Mouse (Mus musculus): ENCODE measurements at regions not wholly inside any gene's neighbourhood (a gene's known extent, or its start where the extent isn't known, plus 50 kb on each side); places are given as distances from the start of the nearest gene placed in this dataset.

- ATAC-seq (replicated peaks; ENCODE audit: extremely low read depth, insufficient read depth, low FRiP score), result no peak
- Histone ChIP-seq H3K27ac (ENCODE audit: low read length) (no peak overlapping the region), H3K4me3 (ENCODE audit: low read length) (no peak overlapping the region), H3K4me2 (ENCODE audit: low read depth, low read length) (no peak overlapping the region), H3K36me3 (ENCODE audit: control insufficient read depth, insufficient read depth) (no peaks in the 10 kb centered on the region), H3K9me3 (replicated peaks; ENCODE audit: control insufficient read depth, low read length) (no peaks in the 10 kb centered on the region), H3K9ac (ENCODE audit: low read length) (no peak overlapping the region), H3K4me1 (ENCODE audit: control insufficient read depth, insufficient read depth, low read length) (peaks cover 18% of the 10 kb centered on the region), H3K27me3 (ENCODE audit: control insufficient read depth, insufficient read depth, low read length) (no peaks in the 10 kb centered on the region)
- 92% methylated on average over 1 of the region's 1 CpGs for WGBS
These were observed 66.5 kb downstream of the Ccnl1 start for GRCm38 (mm10) chr3:65891594-65891993.

DNA sequence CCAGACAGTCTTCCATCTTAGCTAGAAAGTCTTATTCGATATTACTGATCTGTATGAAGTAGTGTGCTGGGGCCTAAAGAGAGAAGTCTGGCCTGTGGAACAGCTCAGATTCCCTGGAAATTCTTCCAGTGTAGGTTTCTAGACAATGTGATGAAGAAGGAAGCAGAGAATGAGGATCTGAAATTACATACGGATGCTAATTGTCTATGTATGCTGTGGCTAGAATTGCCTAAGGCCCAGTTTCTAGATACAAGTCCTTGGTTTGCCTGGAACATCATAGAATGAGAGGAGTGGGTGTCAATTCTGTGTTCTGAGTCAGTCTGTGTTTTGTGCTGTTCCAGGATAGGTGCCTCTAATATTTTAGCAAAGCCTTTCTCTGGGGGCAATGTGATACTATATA, 66.9 kb downstream of the Ccnl1 start:
- no peaks in the 10 kb centered on the region for H3K36me3 ChIP-seq (ENCODE audit: control insufficient read depth, insufficient read depth)
- no peaks in the 10 kb centered on the region for H3K27me3 ChIP-seq (ENCODE audit: control insufficient read depth, insufficient read depth, low read length)
- H3K4me2 ChIP-seq (ENCODE audit: low read depth, low read length), result no peak overlapping the region
- WGBS, result 87% methylated on average over 2 of the region's 2 CpGs
- H3K4me1 ChIP-seq (ENCODE audit: control insufficient read depth, insufficient read depth, low read length), result peaks cover 18% of the 10 kb centered on the region
- no peak overlapping the region for H3K27ac ChIP-seq (ENCODE audit: low read length)
- H3K9me3 ChIP-seq (replicated peaks; ENCODE audit: control insufficient read depth, low read length), result no peaks in the 10 kb centered on the region
- H3K9ac ChIP-seq (ENCODE audit: low read length), result no peak overlapping the region
- H3K4me3 ChIP-seq (ENCODE audit: low read length), result no peak overlapping the region
- no peak for ATAC-seq (replicated peaks; ENCODE audit: extremely low read depth, insufficient read depth, low FRiP score)

DNA sequence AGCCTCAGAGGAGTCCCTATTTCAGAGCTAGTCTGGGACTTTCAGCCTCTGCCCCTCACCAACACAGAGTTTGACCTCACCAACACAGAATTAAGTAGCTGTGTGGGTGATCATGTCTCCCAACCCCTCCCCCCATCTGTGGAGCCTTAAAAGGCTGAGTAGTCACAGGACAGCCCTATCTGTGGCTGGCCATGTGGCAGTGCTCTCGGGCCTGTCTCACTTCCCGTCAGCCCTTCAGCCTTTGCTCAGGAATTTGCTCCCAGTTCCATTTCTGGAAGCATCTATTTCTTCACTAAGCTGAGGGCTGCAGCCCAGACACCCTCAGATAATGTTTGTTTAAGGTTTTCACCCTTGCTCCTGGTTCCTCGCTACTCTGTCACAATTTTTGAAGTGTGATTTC, 69.1 kb downstream of the Ccnl1 start:
- Histone ChIP-seq H3K9me3 (replicated peaks; ENCODE audit: control insufficient read depth, low read length) (no peaks in the 10 kb centered on the region), H3K36me3 (ENCODE audit: control insufficient read depth, insufficient read depth) (no peaks in the 10 kb centered on the region), H3K4me3 (ENCODE audit: low read length) (no peak overlapping the region), H3K9ac (ENCODE audit: low read length) (no peak overlapping the region), H3K4me1 (ENCODE audit: control insufficient read depth, insufficient read depth, low read length) (peaks cover 8% of the 10 kb centered on the region; the same call in 1 of the 2 replicates), H3K4me2 (ENCODE audit: low read depth, low read length) (no peak overlapping the region), H3K27me3 (ENCODE audit: control insufficient read depth, insufficient read depth, low read length) (no peaks in the 10 kb centered on the region), H3K27ac (ENCODE audit: low read length) (peak overlapping the region; percentile 58)
- ATAC-seq (replicated peaks; ENCODE audit: extremely low read depth, insufficient read depth, low FRiP score), result peak; percentile 71
- 18% methylated on average over 3 of the region's 3 CpGs for WGBS

- Histone ChIP-seq H3K4me3 (ENCODE audit: low read length) (no peak overlapping the region), H3K4me1 (ENCODE audit: control insufficient read depth, insufficient read depth, low read length) (peaks cover 8% of the 10 kb centered on the region; the same call in 1 of the 2 replicates), H3K27me3 (ENCODE audit: control insufficient read depth, insufficient read depth, low read length) (no peaks in the 10 kb centered on the region), H3K36me3 (ENCODE audit: control insufficient read depth, insufficient read depth) (no peaks in the 10 kb centered on the region), H3K4me2 (ENCODE audit: low read depth, low read length) (no peak overlapping the region), H3K9me3 (replicated peaks; ENCODE audit: control insufficient read depth, low read length) (no peaks in the 10 kb centered on the region), H3K27ac (ENCODE audit: low read length) (no peak overlapping the region), H3K9ac (ENCODE audit: low read length) (no peak overlapping the region)
- WGBS, result 61% methylated on average over 10 of the region's 10 CpGs
- ATAC-seq (replicated peaks; ENCODE audit: extremely low read depth, insufficient read depth, low FRiP score), result no peak
These were observed 73.5 kb downstream of the Ccnl1 start for GRCm38 (mm10) chr3:65884571-65885011.

GRCm38 (mm10) chr3:65882123-65882522, 75.9 kb downstream of the Ccnl1 start:
- Histone ChIP-seq H3K27ac (ENCODE audit: low read length) (no peak overlapping the region), H3K4me1 (ENCODE audit: control insufficient read depth, insufficient read depth, low read length) (no peaks in the 10 kb centered on the region), H3K4me3 (ENCODE audit: low read length) (no peak overlapping the region), H3K27me3 (ENCODE audit: control insufficient read depth, insufficient read depth, low read length) (no peaks in the 10 kb centered on the region), H3K4me2 (ENCODE audit: low read depth, low read length) (no peak overlapping the region), H3K36me3 (ENCODE audit: control insufficient read depth, insufficient read depth) (no peaks in the 10 kb centered on the region), H3K9me3 (replicated peaks; ENCODE audit: control insufficient read depth, low read length) (no peaks in the 10 kb centered on the region), H3K9ac (ENCODE audit: low read length) (no peak overlapping the region)
- WGBS, result 91% methylated on average over 2 of the region's 2 CpGs
- ATAC-seq (replicated peaks; ENCODE audit: extremely low read depth, insufficient read depth, low FRiP score), result no peak

All from heart, embryonic 16.5 days (tissue).